In the genomic region with DNA sequence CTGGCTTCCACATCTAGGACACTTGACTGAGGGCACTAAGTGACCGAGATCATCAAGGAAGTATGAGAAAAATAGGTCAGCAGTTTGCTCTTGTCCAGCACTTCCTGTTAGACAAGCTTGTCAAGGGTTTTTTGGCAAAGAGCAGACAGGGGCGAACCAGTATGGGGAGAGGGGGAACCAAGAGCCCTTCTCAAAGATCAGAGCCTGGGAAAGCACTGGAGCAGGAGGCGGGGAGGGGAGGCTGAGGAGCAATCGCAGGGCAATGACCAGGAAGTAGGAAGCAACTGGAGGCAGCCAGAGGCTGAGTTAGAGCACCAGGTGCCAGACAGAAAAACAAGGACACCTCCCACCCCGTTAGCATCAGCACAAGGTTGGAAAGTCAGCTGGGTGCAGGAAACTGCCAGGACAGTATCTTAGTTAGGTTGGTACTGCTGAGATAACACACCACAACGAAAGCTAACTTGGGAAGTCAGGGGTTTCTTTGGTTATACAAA, we compare ENCODE assay signal across 8 mouse cellular contexts. TPM values are rescaled to one million over a fixed set of nuclear protein-coding genes. Genes with fewer than 3 reads are reported as not detected.
DNase-seq lines count a peak whose midpoint lies in the region; ATAC-seq lines count a peak whose summit lies in the region.

No protein-coding gene starts in this region.

- ATAC-seq in forebrain, embryonic 16.5 days, result no peak
- ATAC-seq in common myeloid progenitor, adult 5-6 weeks (replicated peaks; ENCODE audit: low read depth, poor library complexity, severe bottlenecking), result peak; percentile 17; the same call in 1 of the 2 replicates
- ATAC-seq in lung, embryonic 16.5 days (ENCODE audit: low read depth), result peak; percentile 63
- no peak for ATAC-seq in forebrain, embryonic 13.5 days
- ATAC-seq in forebrain, embryonic 15.5 days (replicated peaks), result no peak

- no peak overlapping the region for H3K4me3 ChIP-seq in forebrain, embryonic 10.5 days
- H3K4me3 ChIP-seq in forebrain, embryonic 16.5 days (replicated peaks; ENCODE audit: low read length), result no peak overlapping the region
- no peak overlapping the region for H3K4me3 ChIP-seq in lung, embryonic 16.5 days (ENCODE audit: low read length)
- no peak overlapping the region for H3K4me3 ChIP-seq in forebrain, embryonic 13.5 days
- H3K4me3 ChIP-seq in forebrain, embryonic 15.5 days, result no peak overlapping the region

- H3K9me3 ChIP-seq in forebrain, embryonic 10.5 days, result no peaks in the 10 kb centered on the region
- H3K9me3 ChIP-seq in forebrain, embryonic 16.5 days (ENCODE audit: control insufficient read depth, low read length), result no peaks in the 10 kb centered on the region
- H3K9me3 ChIP-seq in lung, embryonic 16.5 days (ENCODE audit: control insufficient read depth, low read length), result no peaks in the 10 kb centered on the region
- H3K9me3 ChIP-seq in forebrain, embryonic 13.5 days (replicated peaks), result no peaks in the 10 kb centered on the region
- H3K9me3 ChIP-seq in forebrain, embryonic 15.5 days, result no peaks in the 10 kb centered on the region

- H3K9ac ChIP-seq in forebrain, embryonic 16.5 days (replicated peaks; ENCODE audit: low read depth, low read length), result no peak overlapping the region
- no peak overlapping the region for H3K9ac ChIP-seq in lung, embryonic 16.5 days (ENCODE audit: low read length)
- H3K9ac ChIP-seq in forebrain, embryonic 13.5 days, result no peak overlapping the region
- H3K9ac ChIP-seq in forebrain, embryonic 15.5 days (replicated peaks), result no peak overlapping the region

- no peak for DNase-seq in forebrain, embryonic 10.5 days (ENCODE audit: extremely low spot score, low spot score)
- DNase-seq in kidney, adult 9 months, result peak; percentile 28
- DNase-seq in left cerebral cortex, adult 11 months (ENCODE audit: low spot score), result no peak

- peaks cover 94% of the 10 kb centered on the region for H3K4me1 ChIP-seq in forebrain, embryonic 10.5 days
- H3K4me1 ChIP-seq in forebrain, embryonic 16.5 days (replicated peaks; ENCODE audit: control insufficient read depth, insufficient read depth, low read length), result peaks cover 60% of the 10 kb centered on the region
- H3K4me1 ChIP-seq in lung, embryonic 16.5 days (replicated peaks; ENCODE audit: control insufficient read depth, insufficient read depth, low read length), result peaks cover 81% of the 10 kb centered on the region
- peaks cover 77% of the 10 kb centered on the region for H3K4me1 ChIP-seq in forebrain, embryonic 13.5 days
- H3K4me1 ChIP-seq in forebrain, embryonic 15.5 days, result peaks cover 63% of the 10 kb centered on the region

- peaks cover 31% of the 10 kb centered on the region for H3K36me3 ChIP-seq in forebrain, embryonic 10.5 days (replicated peaks)
- no peaks in the 10 kb centered on the region for H3K36me3 ChIP-seq in forebrain, embryonic 16.5 days (ENCODE audit: control insufficient read depth, insufficient read depth)
- no peaks in the 10 kb centered on the region for H3K36me3 ChIP-seq in lung, embryonic 16.5 days (ENCODE audit: control insufficient read depth, insufficient read depth, low read length)
- no peaks in the 10 kb centered on the region for H3K36me3 ChIP-seq in forebrain, embryonic 13.5 days (ENCODE audit: poor library complexity, severe bottlenecking)
- no peaks in the 10 kb centered on the region for H3K36me3 ChIP-seq in forebrain, embryonic 15.5 days

- no peak overlapping the region for H3K4me2 ChIP-seq in forebrain, embryonic 16.5 days (ENCODE audit: low read length)
- 0 out of 2 replicates have a peak overlapping the region, but pooled peaks have one; percentile 10 for H3K4me2 ChIP-seq in lung, embryonic 16.5 days (ENCODE audit: low read depth, low read length)
- no peak overlapping the region for H3K4me2 ChIP-seq in forebrain, embryonic 13.5 days
- no peak overlapping the region for H3K4me2 ChIP-seq in forebrain, embryonic 15.5 days (replicated peaks)

- no peaks in the 10 kb centered on the region for H3K27me3 ChIP-seq in forebrain, embryonic 10.5 days (ENCODE audit: poor library complexity, severe bottlenecking)
- no peaks in the 10 kb centered on the region for H3K27me3 ChIP-seq in forebrain, embryonic 16.5 days (replicated peaks; ENCODE audit: control insufficient read depth, insufficient read depth, low read length)
- no peaks in the 10 kb centered on the region for H3K27me3 ChIP-seq in lung, embryonic 16.5 days (ENCODE audit: control insufficient read depth, insufficient read depth, low read depth, low read length)
- H3K27me3 ChIP-seq in forebrain, embryonic 13.5 days, result no peaks in the 10 kb centered on the region
- H3K27me3 ChIP-seq in forebrain, embryonic 15.5 days, result no peaks in the 10 kb centered on the region

- H3K27ac ChIP-seq in forebrain, embryonic 10.5 days, result 0 out of 2 replicates have a peak overlapping the region, but pooled peaks have one; percentile 46
- H3K27ac ChIP-seq in forebrain, embryonic 16.5 days (ENCODE audit: low read length), result no peak overlapping the region
- peak overlapping the region; percentile 65 for H3K27ac ChIP-seq in lung, embryonic 16.5 days (ENCODE audit: low read length)
- no peak overlapping the region for H3K27ac ChIP-seq in forebrain, embryonic 13.5 days
- H3K27ac ChIP-seq in forebrain, embryonic 15.5 days (replicated peaks), result no peak overlapping the region

- WGBS in forebrain, embryonic 10.5 days, result 63% methylated on average over 6 of the region's 6 CpGs
- WGBS in forebrain, embryonic 16.5 days, result 69% methylated on average over 6 of the region's 6 CpGs
- WGBS in lung, embryonic 16.5 days, result 8% methylated on average over 6 of the region's 6 CpGs
- WGBS in forebrain, embryonic 13.5 days, result 71% methylated on average over 6 of the region's 6 CpGs
- WGBS in forebrain, embryonic 15.5 days, result 68% methylated on average over 6 of the region's 6 CpGs

RNA-seq across cellular contexts. Expression of a gene that starts 8.2 kb away (rescaled TPM):
- polyA plus RNA-seq in forebrain, embryonic 10.5 days (2016; fragmentation: Nextera tagmentation; extraction: Ambion mirVana), result 11.5 and 11.8 TPM in 2 replicates
- 11.9 and 13.1 TPM in 2 replicates for polyA plus RNA-seq in forebrain, embryonic 16.5 days (2015; fragmentation: Nextera tagmentation; extraction: Ambion mirVana)
- total RNA-seq in common myeloid progenitor, adult 5-6 weeks (2017), result 8.2 and 11.6 TPM in 2 replicates
- 8.6 and 8.7 TPM in 2 replicates for polyA plus RNA-seq in lung, embryonic 16.5 days (2015; fragmentation: Nextera tagmentation; extraction: Ambion mirVana)
- polyA plus RNA-seq in forebrain, embryonic 13.5 days (2015; fragmentation: Nextera tagmentation; extraction: Ambion mirVana), result 8.7 and 8.8 TPM in 2 replicates
- 12.6 and 13.9 TPM in 2 replicates for polyA plus RNA-seq in forebrain, embryonic 15.5 days (2015; fragmentation: Nextera tagmentation; extraction: Ambion mirVana)

RNA-seq across cellular contexts. Expression of a gene that starts 23.5 kb away (rescaled TPM):
- 10.2 and 11.0 TPM in 2 replicates for polyA plus RNA-seq in forebrain, embryonic 10.5 days (2016; fragmentation: Nextera tagmentation; extraction: Ambion mirVana)
- polyA plus RNA-seq in forebrain, embryonic 16.5 days (2015; fragmentation: Nextera tagmentation; extraction: Ambion mirVana), result 31.6 and 34.3 TPM in 2 replicates
- total RNA-seq in common myeloid progenitor, adult 5-6 weeks (2017), result 0.05 and 0.15 TPM in 2 replicates
- polyA plus RNA-seq in lung, embryonic 16.5 days (2015; fragmentation: Nextera tagmentation; extraction: Ambion mirVana), result 7.6 and 7.9 TPM in 2 replicates
- polyA plus RNA-seq in forebrain, embryonic 13.5 days (2015; fragmentation: Nextera tagmentation; extraction: Ambion mirVana), result 19.3 and 25.1 TPM in 2 replicates
- polyA plus RNA-seq in forebrain, embryonic 15.5 days (2015; fragmentation: Nextera tagmentation; extraction: Ambion mirVana), result 30.6 and 31.5 TPM in 2 replicates

Comparison
In these comparisons a context has a peak if more than half of its experiments do, and no peak if none do; other contexts are left out.
1. H3K27ac ChIP-seq: peak in forebrain, embryonic 10.5 days (single experiment) and lung, embryonic 16.5 days (single experiment); none in forebrain, embryonic 16.5 days (single experiment), forebrain, embryonic 13.5 days (single experiment) and forebrain, embryonic 15.5 days (single experiment).
2. ATAC-seq: peak in common myeloid progenitor, adult 5-6 weeks (single experiment) and lung, embryonic 16.5 days (single experiment); none in forebrain, embryonic 16.5 days (single experiment), forebrain, embryonic 13.5 days (single experiment) and forebrain, embryonic 15.5 days (single experiment).